Mouse (Mus musculus): ENCODE data around the gene Pla1a. TPM values are rescaled to one million over a fixed set of nuclear protein-coding genes. Genes with fewer than 3 reads are reported as not detected.

The Pla1a gene
- polyA plus RNA-seq, 1 experiment from 2014 or later, result 61.5 TPM

DNA sequence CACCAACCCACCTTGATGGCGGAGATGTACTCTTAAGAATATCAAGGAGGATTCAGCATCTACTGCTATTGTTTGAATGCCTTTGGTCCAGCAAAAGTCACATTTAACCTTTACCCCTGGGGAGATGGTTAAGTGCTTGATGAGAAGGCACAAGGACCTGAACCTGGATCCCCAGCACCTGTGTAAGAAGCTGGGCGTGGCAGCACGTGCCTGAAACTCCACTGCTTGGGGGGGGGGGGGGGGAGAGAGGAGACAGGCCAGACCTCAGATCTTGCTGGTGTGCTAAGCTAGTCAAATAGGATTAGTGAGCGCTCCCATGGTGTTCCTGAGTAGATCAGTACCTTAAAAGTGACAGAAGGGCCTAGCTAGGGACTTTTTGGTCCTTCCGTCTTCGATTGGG lies 31.5 kb downstream of the Pla1a start:
- CTCF ChIA-PET, result no interaction called here
- ATAC-seq (no peak), DNase-seq (ENCODE audit: low read depth, low spot score) (no peak)
- TF ChIP-seq CTCF (IDR thresholded peaks at IDR 0.05), result no peak
- in situ Hi-C loops (cut with MboI; ENCODE audit: low pct_unique_long_range_greater_than_20kb), result no loop called here
- POLR2A ChIA-PET, result no interaction called here
- no peaks in the 10 kb centered on the region for H3K27me3 ChIP-seq

DNA sequence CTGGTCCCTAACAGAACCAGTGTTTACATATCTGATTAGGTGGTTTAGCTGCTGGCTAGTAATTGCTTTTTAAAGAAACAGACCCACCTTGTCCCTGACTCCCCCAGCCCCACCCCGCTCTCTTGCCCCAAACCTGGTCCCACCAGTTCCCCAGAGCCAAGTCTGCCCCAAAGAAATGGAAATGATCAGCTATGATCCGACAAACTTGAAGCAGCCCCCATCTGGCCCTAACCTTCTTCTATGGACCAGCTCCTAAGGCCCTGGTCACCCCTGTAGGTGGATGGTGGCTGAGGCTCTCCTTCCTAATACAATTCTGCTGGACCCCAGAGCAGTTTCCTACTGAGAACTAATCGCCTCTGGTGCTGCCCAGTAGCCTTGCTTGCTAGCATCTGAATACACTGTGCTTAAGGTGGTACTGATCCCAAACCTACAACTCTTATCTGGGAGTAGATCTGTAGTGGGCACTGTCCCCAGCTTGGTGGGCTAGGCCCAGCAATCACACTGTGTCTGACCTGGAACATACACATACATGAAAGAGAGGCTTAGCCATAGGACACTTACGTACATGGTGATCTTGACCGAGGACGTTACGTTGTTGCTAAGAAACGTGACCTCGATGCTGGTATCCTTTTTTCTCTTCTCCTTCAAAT lies 32.5 kb downstream of the Pla1a start:
- ATAC-seq, result no peak
- no peak for DNase-seq (ENCODE audit: low read depth, low spot score)
- CTCF ChIA-PET, result interaction anchor here (0.5 kb wide), 1 partner anchor 95 kb away, joined by 3 read pairs; no protein-coding TSS in a partner anchor
- in situ Hi-C loops (cut with MboI; ENCODE audit: low pct_unique_long_range_greater_than_20kb), result no loop called here
- no peak for TF ChIP-seq CTCF (IDR thresholded peaks at IDR 0.05)
- POLR2A ChIA-PET, result interaction anchor here (1.2 kb wide), 1 partner anchor 52 kb away, joined by 3 read pairs; the partner anchor contains the start of gene Adprh
- H3K27me3 ChIP-seq, result no peaks in the 10 kb centered on the region

DNA sequence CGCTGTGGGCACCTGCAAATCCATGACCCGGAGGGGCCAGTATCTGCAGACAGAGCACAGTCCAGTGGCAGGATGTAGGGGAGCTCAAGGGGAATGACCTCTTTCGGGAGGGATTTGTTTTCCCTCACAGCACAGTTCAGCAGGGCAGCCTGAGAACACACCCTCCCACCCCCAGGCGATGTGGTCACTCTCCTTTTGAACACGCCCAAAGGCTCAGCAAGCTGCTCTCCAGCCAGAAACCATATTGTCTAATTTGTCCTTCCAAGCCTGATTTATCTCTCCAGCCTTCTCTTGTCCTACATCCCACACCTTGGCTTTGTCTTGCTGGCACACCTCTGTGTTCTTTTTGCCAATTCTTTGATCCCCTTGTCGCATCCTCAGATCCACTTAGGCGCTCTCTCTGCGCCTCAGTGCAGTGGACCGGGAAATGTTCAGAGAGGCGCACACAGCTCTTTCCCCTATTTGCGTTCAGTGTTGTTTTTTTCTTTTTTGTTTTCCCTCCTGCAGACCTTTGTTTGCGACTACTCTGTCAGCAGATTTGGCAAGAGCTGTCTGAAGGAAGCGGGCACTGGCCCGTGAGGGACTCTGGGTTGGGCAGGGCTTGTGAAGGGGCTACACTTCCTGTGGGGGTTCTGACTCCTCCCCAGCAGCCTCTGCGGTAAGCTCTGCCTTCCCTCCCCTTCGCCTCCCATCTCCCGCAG lies 33.3 kb downstream of the Pla1a start:
- ChIA-PET CTCF (no interaction called here), POLR2A (interaction anchor here (0.7 to 1.2 kb wide), 2 partner anchors 49 to 53 kb away, joined by 3 to 5 read pairs; partner anchors contain the start of gene Adprh)
- H3K27me3 ChIP-seq, result no peaks in the 10 kb centered on the region
- no peak for ATAC-seq
- in situ Hi-C loops (cut with MboI; ENCODE audit: low pct_unique_long_range_greater_than_20kb), result no loop called here
- no peak for DNase-seq (ENCODE audit: low read depth, low spot score)
- no peak for TF ChIP-seq CTCF (IDR thresholded peaks at IDR 0.05)

DNA sequence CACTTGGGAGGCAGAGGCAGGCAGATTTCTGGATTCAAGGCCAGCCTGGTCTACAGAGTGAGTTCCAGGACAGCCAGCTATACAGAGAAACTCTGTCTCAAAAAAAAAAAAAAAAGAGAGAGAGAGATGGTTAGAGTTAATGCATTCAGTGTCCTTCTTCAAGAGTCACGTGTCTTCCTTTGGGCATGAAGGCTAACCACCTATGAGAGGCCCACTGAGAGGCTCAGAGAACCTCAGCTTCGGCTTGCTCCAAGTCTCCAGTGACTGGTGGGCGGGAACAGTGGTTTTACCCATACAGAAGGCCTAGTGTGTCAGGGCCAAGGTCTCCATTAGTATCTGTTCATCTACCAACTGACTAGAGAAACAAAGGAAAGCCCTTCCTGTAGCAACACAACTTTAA lies 33.9 kb downstream of the Pla1a start:
- POLR2A ChIA-PET, result interaction anchor here (0.7 kb wide), 1 partner anchor 49 kb away, joined by 5 read pairs; no protein-coding TSS in a partner anchor
- DNase-seq (ENCODE audit: low read depth, low spot score) (no peak), ATAC-seq (no peak)
- CTCF ChIA-PET, result no interaction called here
- no peaks in the 10 kb centered on the region for H3K27me3 ChIP-seq
- in situ Hi-C loops (cut with MboI; ENCODE audit: low pct_unique_long_range_greater_than_20kb), result no loop called here
- no peak for TF ChIP-seq CTCF (IDR thresholded peaks at IDR 0.05)

DNA sequence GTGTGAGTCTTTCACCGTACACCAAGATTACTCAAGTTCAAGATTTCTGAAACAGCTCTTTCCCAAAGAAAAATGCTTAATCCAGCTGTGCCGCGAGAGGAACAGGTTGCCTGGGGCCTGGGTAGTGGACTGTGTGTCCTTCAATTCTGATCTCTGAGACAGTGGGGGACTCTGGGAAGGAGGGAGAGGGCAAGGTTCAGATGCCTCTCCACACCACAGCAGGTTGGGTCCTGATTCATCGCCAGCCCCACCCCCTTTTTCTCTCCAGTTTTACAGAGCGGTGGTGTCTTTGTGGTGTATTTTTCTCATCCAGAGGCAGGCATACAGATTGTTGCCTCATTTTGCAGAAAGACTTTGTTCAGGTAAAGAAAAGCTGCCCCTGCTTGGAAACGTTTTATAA lies 34.7 kb downstream of the Pla1a start:
- ATAC-seq, result no peak
- no peak for TF ChIP-seq CTCF (IDR thresholded peaks at IDR 0.05)
- in situ Hi-C loops (cut with MboI; ENCODE audit: low pct_unique_long_range_greater_than_20kb), result no loop called here
- no peak for DNase-seq (ENCODE audit: low read depth, low spot score)
- CTCF ChIA-PET, result no interaction called here
- POLR2A ChIA-PET, result no interaction called here
- no peaks in the 10 kb centered on the region for H3K27me3 ChIP-seq

DNA sequence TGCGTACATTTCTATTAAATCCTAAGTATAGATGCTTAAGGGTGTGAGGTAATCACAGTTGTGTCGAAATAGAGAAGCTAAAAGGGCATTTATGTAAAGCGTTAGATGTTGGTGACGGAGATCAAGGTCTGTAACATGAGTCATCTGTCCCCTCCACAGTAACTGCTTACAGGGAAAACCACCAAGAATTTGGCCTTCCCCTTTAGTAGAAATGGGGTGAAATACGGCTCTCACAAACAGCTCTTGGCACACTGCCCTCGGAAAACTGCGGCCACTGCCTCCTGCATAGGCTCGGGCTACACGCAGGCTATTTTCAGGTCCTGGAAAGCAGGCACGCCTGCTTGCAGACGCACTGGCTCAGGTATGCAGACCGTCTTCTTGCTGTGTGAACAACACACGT lies 36.8 kb downstream of the Pla1a start:
- no peaks in the 10 kb centered on the region for H3K27me3 ChIP-seq
- ATAC-seq (peak; percentile 75), DNase-seq (ENCODE audit: low read depth, low spot score) (peak; percentile 71)
- ChIA-PET CTCF (interaction anchor here (0.8 kb wide), 1 partner anchor 74 kb away, joined by 3 read pairs; no protein-coding TSS in a partner anchor), POLR2A (no interaction called here)
- no peak for TF ChIP-seq CTCF (IDR thresholded peaks at IDR 0.05)
- in situ Hi-C loops (cut with MboI; ENCODE audit: low pct_unique_long_range_greater_than_20kb), result no loop called here

DNA sequence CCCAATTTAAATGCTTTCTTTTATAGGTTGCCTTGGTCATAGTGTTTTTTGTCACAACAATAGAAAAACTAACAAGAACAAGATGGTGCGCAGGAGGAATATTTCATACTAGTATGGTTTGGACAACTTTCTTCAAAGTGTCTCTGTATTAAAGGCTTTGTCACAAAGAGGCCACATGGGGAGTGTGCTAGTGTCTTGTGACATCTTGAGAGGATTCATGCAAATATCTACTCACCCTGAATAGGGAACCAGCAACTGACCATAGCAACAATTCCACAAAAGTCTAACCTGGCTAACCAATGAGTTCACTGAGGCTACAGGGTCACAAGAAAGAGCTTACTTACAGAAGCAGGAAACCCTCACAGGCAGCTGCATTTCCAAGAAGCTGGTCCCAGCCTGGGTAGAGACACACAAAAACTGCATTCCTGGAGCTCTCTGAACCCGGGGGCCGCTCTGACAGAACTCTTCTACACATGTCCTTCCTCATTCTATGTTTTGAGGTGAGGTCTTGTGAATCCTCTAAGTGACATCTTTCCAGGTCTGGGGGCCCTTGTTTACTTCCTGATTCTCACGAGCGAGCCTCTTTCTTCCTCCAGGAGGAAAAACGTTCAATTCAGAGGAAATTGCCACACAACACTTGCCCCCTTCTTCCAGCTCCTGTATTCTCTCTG lies 37.8 kb downstream of the Pla1a start:
- no peaks in the 10 kb centered on the region for H3K27me3 ChIP-seq
- ChIA-PET POLR2A (no interaction called here), CTCF (interaction anchor here (0.7 to 1.1 kb wide), 3 partner anchors 12 to 34 kb away, joined by 3 read pairs; no protein-coding TSS in a partner anchor)
- DNase-seq (ENCODE audit: low read depth, low spot score) (no peak), ATAC-seq (no peak)
- in situ Hi-C loops (cut with MboI; ENCODE audit: low pct_unique_long_range_greater_than_20kb), result no loop called here
- no peak for TF ChIP-seq CTCF (IDR thresholded peaks at IDR 0.05)

DNA sequence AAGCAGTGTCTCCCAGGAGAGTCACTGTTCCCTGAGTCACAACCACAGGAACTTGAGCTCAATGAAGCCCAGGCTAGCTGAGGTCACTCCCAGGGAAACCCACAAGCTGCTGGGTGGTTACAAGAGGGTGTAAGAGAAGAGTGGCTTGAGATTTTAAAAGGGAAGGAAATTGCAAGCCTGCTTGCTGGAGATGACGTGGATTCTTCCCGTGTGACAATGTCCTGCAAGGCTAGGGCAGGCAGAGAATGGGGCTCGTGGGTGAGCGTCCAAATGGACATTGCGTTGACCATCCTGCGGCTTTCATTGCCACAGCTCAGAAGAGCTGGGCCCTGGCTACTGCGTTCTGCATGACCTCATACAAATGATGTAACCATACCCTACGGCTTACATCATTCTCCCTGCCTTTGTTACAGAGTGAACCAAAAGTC lies 38.7 kb downstream of the Pla1a start:
- no peak for ATAC-seq

DNA sequence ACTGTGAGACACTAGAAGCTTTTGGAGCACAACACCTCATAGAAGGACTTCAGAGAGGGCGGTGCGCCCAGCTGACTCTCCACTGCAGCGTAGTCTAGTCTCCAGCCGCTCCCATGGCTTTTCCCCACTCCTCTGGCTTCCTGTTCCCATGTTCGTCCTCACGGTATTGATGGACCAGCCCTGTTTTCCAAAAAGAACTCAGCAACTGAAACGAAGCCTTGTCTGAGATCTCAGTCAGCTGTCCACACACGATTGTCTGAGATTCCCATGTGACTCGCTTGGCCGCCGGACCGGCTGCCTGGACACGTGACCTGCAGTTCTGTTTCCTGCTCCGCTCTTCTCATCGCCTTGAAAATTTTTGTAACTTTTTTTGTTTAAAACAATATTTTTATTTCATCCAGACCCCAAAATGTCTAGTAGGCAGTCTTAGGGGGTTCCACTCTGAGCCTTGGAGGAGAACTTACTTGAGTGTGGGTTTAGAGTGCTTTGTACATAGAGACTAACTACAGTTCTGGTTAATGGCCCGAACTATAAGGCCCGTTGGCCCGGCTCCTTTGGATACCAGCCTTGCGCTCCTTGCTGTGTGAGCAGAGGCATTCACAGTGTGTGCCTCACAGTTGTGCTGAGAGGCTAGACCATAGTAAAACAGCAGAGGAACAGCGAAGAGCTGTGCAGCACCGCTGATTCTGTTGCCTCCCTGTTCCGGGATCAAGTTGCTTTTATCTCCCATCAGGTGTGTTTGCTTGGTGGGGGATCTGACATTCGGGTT lies 40.6 kb downstream of the Pla1a start:
- H3K27me3 ChIP-seq, result no peaks in the 10 kb centered on the region
- no peak for TF ChIP-seq CTCF (IDR thresholded peaks at IDR 0.05)
- in situ Hi-C loops (cut with MboI; ENCODE audit: low pct_unique_long_range_greater_than_20kb), result no loop called here
- DNase-seq (ENCODE audit: low read depth, low spot score) (no peak), ATAC-seq (no peak)
- CTCF ChIA-PET, result no interaction called here
- POLR2A ChIA-PET, result no interaction called here

More for the DNA sequence above, 38.7 kb downstream of the Pla1a start:
- CTCF ChIA-PET, result interaction anchor here (0.7 to 1.1 kb wide), 3 partner anchors 13 to 35 kb away, joined by 3 read pairs; no protein-coding TSS in a partner anchor
- TF ChIP-seq CTCF (IDR thresholded peaks at IDR 0.05), result no peak
- POLR2A ChIA-PET, result no interaction called here
- DNase-seq (ENCODE audit: low read depth, low spot score), result no peak
- in situ Hi-C loops (cut with MboI; ENCODE audit: low pct_unique_long_range_greater_than_20kb), result no loop called here
- H3K27me3 ChIP-seq, result no peaks in the 10 kb centered on the region

DNA sequence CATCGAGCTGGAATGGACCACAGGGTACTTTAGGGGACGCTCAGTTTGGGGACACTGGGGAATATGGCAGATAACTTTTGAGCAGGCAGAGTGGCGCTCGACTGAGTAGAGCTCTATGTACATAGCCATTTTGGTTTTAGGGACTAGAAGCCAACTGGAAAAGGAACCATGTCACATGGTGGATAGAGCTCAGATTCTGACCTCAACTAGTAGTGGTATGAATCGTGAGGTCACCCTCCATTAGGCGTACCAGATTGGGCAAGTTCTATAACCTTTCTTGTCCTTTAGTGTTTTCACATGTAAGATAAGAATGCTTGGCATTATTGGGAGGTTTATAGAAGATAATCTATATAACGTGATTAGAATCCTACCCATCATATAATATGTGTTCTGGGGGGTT lies 42.6 kb downstream of the Pla1a start:
- TF ChIP-seq CTCF (IDR thresholded peaks at IDR 0.05), result no peak
- ATAC-seq (no peak), DNase-seq (ENCODE audit: low read depth, low spot score) (no peak)
- ChIA-PET CTCF (no interaction called here), POLR2A (no interaction called here)
- no peaks in the 10 kb centered on the region for H3K27me3 ChIP-seq
- in situ Hi-C loops (cut with MboI; ENCODE audit: low pct_unique_long_range_greater_than_20kb), result no loop called here

All from Patski (cell line).